ENCODE assay signal across 9 mouse cellular contexts in genomic region chr9:121778066-121778624, GRCm38 (mm10). TPM values are rescaled to one million over a fixed set of nuclear protein-coding genes. Genes with fewer than 3 reads are reported as not detected.
DNase-seq lines count a peak whose midpoint lies in the region; ATAC-seq and TF ChIP-seq lines count a peak whose summit lies in the region.
"Had no signal": no experiment of that assay in that cellular context is flagged by ENCODE, and none has a peak within 500 bp of the region (broad histone marks: within the 10 kb centered on the region; RNA-seq: fewer than 3 reads in every experiment).

No protein-coding gene starts in this region.

- H3K4me3 ChIP-seq in layer of hippocampus, adult 2 months: peak overlapping the region; percentile 46
- H3K4me3 ChIP-seq in small intestine, adult 2 months (ENCODE audit: low read depth, low read length): peak overlapping the region; percentile 9
- H3K4me3 ChIP-seq: erythroblast, embryonic 14.5 days had no signal

- peak overlapping the region; percentile 85 for H3K27ac ChIP-seq in layer of hippocampus, adult 2 months
- no peak overlapping the region for H3K27ac ChIP-seq in small intestine, adult 2 months (ENCODE audit: insufficient read depth, low read depth, low read length)

- TF ChIP-seq CTCF in layer of hippocampus, adult 2 months (conservative IDR thresholded peaks at IDR 0.05): peak; percentile 35; the same call in 1 of the 2 replicates
- TF ChIP-seq CTCF in small intestine, adult 2 months (IDR thresholded peaks at IDR 0.05; ENCODE audit: extremely low read depth, insufficient read length, insufficient replicate concordance, low read depth, low read length): no peak

- H3K4me1 ChIP-seq in small intestine, adult 2 months (ENCODE audit: control insufficient read depth, insufficient read depth, insufficient read length, low read length): 0 out of 2 replicates have a peak, but pooled peaks cover 2% of the 10 kb centered on the region

- peak; percentile 82 to 86 for DNase-seq in cerebellum, postnatal 10 days
- no peak for DNase-seq in cerebellum, adult 9-11 months
- DNase-seq in R1 (ENCODE audit: low read depth, low spot score): peak; percentile 39
- peak; percentile 63 to 72 for DNase-seq in frontal cortex, postnatal 14 days (ENCODE audit: low spot score in 2 of 2)
- peak; percentile 75 to 80 for DNase-seq in layer of hippocampus, adult 2 months (ENCODE audit: low spot score in 2 of 2)
- no peak for DNase-seq in thymus, postnatal 4 days

- no peaks in the 10 kb centered on the region for H3K36me3 ChIP-seq in small intestine, adult 2 months (ENCODE audit: control insufficient read depth, insufficient read depth, low read length)

- TF ChIP-seq POLR2A in small intestine, adult 2 months (IDR thresholded peaks at IDR 0.05; ENCODE audit: low read depth, low read length): no peak

- peak; percentile 55 for ATAC-seq in megakaryocyte progenitor cell, adult 5-6 weeks (replicated peaks; ENCODE audit: poor library complexity)

- peaks cover 5% of the 10 kb centered on the region; the same call in 1 of the 2 replicates for H3K27me3 ChIP-seq in small intestine, adult 2 months (ENCODE audit: control insufficient read depth, insufficient read depth, low read length)

- WGBS in small intestine, adult 2 months: 10% methylated on average over 54 of the region's 54 CpGs

RNA-seq across cellular contexts. Expression of gene Klhl40, which starts 0.7 kb away (rescaled TPM):
- total RNA-seq in layer of hippocampus, adult 2 months (2021): 1 to 10 TPM; 3.3 to 4.6 TPM
- not detected in 2 replicates for total RNA-seq in megakaryocyte progenitor cell, adult 5-6 weeks (2015)
- total RNA-seq in megakaryocyte progenitor cell, adult 5-6 weeks (2017): 0.17 TPM in 1 of 2 replicates, not detected in the other
- 0.14 TPM in 1 of 2 replicates, not detected in the other for polyA plus RNA-seq in small intestine, adult 2 months (2012; rRNA removed)
- polyA plus RNA-seq: erythroblast, embryonic 14.5 days had no signal

RNA-seq across cellular contexts. Expression of gene Hhatl, which starts 14.2 kb away (rescaled TPM):
- 10 to 100 TPM; 15.6 to 19.9 TPM for total RNA-seq in layer of hippocampus, adult 2 months (2021)
- not detected in 2 replicates for total RNA-seq in megakaryocyte progenitor cell, adult 5-6 weeks (2015)
- not detected in 2 replicates for total RNA-seq in megakaryocyte progenitor cell, adult 5-6 weeks (2017)
- 5.1 and 5.2 TPM in 2 replicates for polyA plus RNA-seq in small intestine, adult 2 months (2012; rRNA removed)
- polyA plus RNA-seq: erythroblast, embryonic 14.5 days had no signal

RNA-seq across cellular contexts. Expression of gene Zfp651, which starts 19.0 kb away (rescaled TPM):
- 100 to 1,000 TPM; 101 to 102 TPM for total RNA-seq in layer of hippocampus, adult 2 months (2021)
- total RNA-seq in megakaryocyte progenitor cell, adult 5-6 weeks (2015): 0.05 and 0.62 TPM in 2 replicates
- 0.24 TPM in 1 of 2 replicates, not detected in the other for total RNA-seq in megakaryocyte progenitor cell, adult 5-6 weeks (2017)
- polyA plus RNA-seq in small intestine, adult 2 months (2012; rRNA removed): 5.9 and 8.9 TPM in 2 replicates

RNA-seq across cellular contexts. Expression of gene Nktr, which starts 59.2 kb away (rescaled TPM):
- total RNA-seq in layer of hippocampus, adult 2 months (2021): 100 to 1,000 TPM; 104 to 127 TPM
- 92.4 and 140 TPM in 2 replicates for total RNA-seq in megakaryocyte progenitor cell, adult 5-6 weeks (2015)
- total RNA-seq in megakaryocyte progenitor cell, adult 5-6 weeks (2017): 100.0 and 142 TPM in 2 replicates
- 16.7 and 30.2 TPM in 2 replicates for polyA plus RNA-seq in small intestine, adult 2 months (2012; rRNA removed)

Comparison
In these comparisons a context has a peak if more than half of its experiments do, and no peak if none do; other contexts are left out.
1. DNase-seq: peak in cerebellum, postnatal 10 days (2 of 2), R1 (single experiment), frontal cortex, postnatal 14 days (2 of 2) and layer of hippocampus, adult 2 months (2 of 2); none in cerebellum, adult 9-11 months (single experiment) and thymus, postnatal 4 days (single experiment).
2. RNA of gene Hhatl, which starts 14.2 kb away (total RNA-seq): 15.6 to 19.9 TPM in layer of hippocampus, adult 2 months; not detected in megakaryocyte progenitor cell, adult 5-6 weeks; every median in the first group is over 10 times any median in the second.
3. RNA of gene Zfp651, which starts 19.0 kb away (total RNA-seq): 101 to 102 TPM in layer of hippocampus, adult 2 months; 0.05 to 0.62 TPM in megakaryocyte progenitor cell, adult 5-6 weeks; every median in the first group is over 10 times any median in the second.